Mouse (Mus musculus) spleen, adult 2 months (tissue): ENCODE results near the gene Crybb2. TPM values are rescaled to one million over a fixed set of nuclear protein-coding genes. Genes with fewer than 3 reads are reported as not detected.

Source experiments
- DNase-seq, 2 experiments: peaks; one replicate each; pipeline versions ENCODE4 v3.0.0 to v3.0.0-alpha.2; 2012 to 2021; ENCODE audit warnings: low spot score in 2 of 2, low read depth in 1 of 2
- H3K27ac ChIP-seq: fragments of 200-500 bp; 2 replicates; pipeline ENCODE4 v1.5.1; 2012; ENCODE audit warnings: low read length, inconsistent platforms; ENCODE audit not compliant: insufficient read depth
- H3K27me3 ChIP-seq: fragments of 200-500 bp; 2 replicates; pipeline ENCODE4 v1.6.1; 2012; ENCODE audit warnings: mild to moderate bottlenecking, moderate library complexity, low read length, inconsistent platforms; ENCODE audit not compliant: control insufficient read depth, insufficient read depth
- H3K36me3 ChIP-seq: fragments of 200-500 bp; 2 replicates; pipeline ENCODE4 v1.6.1; 2012; ENCODE audit warnings: mild to moderate bottlenecking, low read length, inconsistent platforms; ENCODE audit not compliant: control insufficient read depth, insufficient read depth
- H3K4me1 ChIP-seq: fragments of 200-500 bp; 2 replicates; pipeline ENCODE4 v1.6.1; 2011; ENCODE audit warnings: inconsistent platforms; ENCODE audit not compliant: control insufficient read depth, insufficient read depth, insufficient read length
- H3K4me3 ChIP-seq: fragments of 200-500 bp; 2 replicates; pipeline ENCODE4 v1.5.1; 2011; ENCODE audit warnings: mild to moderate bottlenecking, inconsistent platforms; ENCODE audit not compliant: insufficient read depth, insufficient read length; ENCODE audit errors: extremely low read depth
- CTCF ChIP-seq: fragments of 200-500 bp; IDR thresholded peaks from 2 replicates; pipeline ENCODE4 v1.5.1; 2011; ENCODE audit warnings: mild to moderate bottlenecking, inconsistent platforms; ENCODE audit not compliant: insufficient read depth, insufficient read length, insufficient replicate concordance; ENCODE audit errors: extremely low read depth
- POLR2A ChIP-seq: fragments of 200-500 bp; IDR thresholded peaks from 2 replicates; pipeline ENCODE4 v1.6.1; 2011; ENCODE audit warnings: low read depth, low read length, inconsistent platforms
- WGBS: fragments of 180-500 bp; shearing (Covaris S2); methylation state at CpG from one replicate; pipeline ENCODE4 v1.1.7; 2018; 5-methylcytosine and 5-hydroxymethylcytosine counted together
- polyA plus RNA-seq: library from polyadenylated mRNA; depleted of rRNA; stranded (reverse); fragments of >200 nt; gene quantifications from 2 replicates; pipeline ENCODE4 v1.2.3, GENCODE M21; 2012

Gene Crybb2
- polyA plus RNA-seq, 1 experiment: not detected

- Histone ChIP-seq H3K36me3 (no peaks in the 10 kb centered on the region), H3K4me1 (no peaks in the 10 kb centered on the region), H3K27me3 (no peaks in the 10 kb centered on the region), H3K27ac (no peak overlapping the region), H3K4me3 (no peak overlapping the region)
- WGBS: 89% methylated on average over 9 of the region's 9 CpGs
- no peak for TF ChIP-seq CTCF
- TF ChIP-seq POLR2A: no peak
- no peak for DNase-seq
These were observed 35.1 kb upstream of the Crybb2 start for GRCm38 (mm10) chr5:113105035-113105434.

- no peak for TF ChIP-seq POLR2A
- no peak for TF ChIP-seq CTCF
- no peak overlapping the region for H3K4me3 ChIP-seq
- no peaks in the 10 kb centered on the region for H3K36me3 ChIP-seq
- no peaks in the 10 kb centered on the region for H3K4me1 ChIP-seq
- no peaks in the 10 kb centered on the region for H3K27me3 ChIP-seq
- no peak overlapping the region for H3K27ac ChIP-seq
- no peak for DNase-seq
- WGBS: 94% methylated on average over 7 of the region's 7 CpGs
These were observed 32.5 kb upstream of the Crybb2 start for GRCm38 (mm10) chr5:113102455-113102854.

GRCm38 (mm10) chr5:113101457-113101856 is 31.5 kb upstream of the Crybb2 start:
- Histone ChIP-seq H3K4me1 (no peaks in the 10 kb centered on the region), H3K27me3 (no peaks in the 10 kb centered on the region), H3K36me3 (no peaks in the 10 kb centered on the region), H3K4me3 (no peak overlapping the region), H3K27ac (no peak overlapping the region)
- 87% methylated on average over 10 of the region's 10 CpGs for WGBS
- TF ChIP-seq POLR2A (no peak), CTCF (no peak)
- DNase-seq: no peak

GRCm38 (mm10) chr5:113100422-113100821 is 30.5 kb upstream of the Crybb2 start:
- Histone ChIP-seq H3K4me1 (no peaks in the 10 kb centered on the region), H3K36me3 (no peaks in the 10 kb centered on the region), H3K4me3 (no peak overlapping the region), H3K27me3 (no peaks in the 10 kb centered on the region), H3K27ac (no peak overlapping the region)
- no peak for DNase-seq
- TF ChIP-seq CTCF (no peak), POLR2A (no peak)
- 90% methylated on average over 11 of the region's 11 CpGs for WGBS

- WGBS: 56% methylated on average over 1 of the region's 1 CpGs
- no peak for TF ChIP-seq POLR2A
- peak; percentile 100 for TF ChIP-seq CTCF
- Histone ChIP-seq H3K27ac (no peak overlapping the region), H3K4me1 (no peaks in the 10 kb centered on the region), H3K27me3 (no peaks in the 10 kb centered on the region), H3K36me3 (no peaks in the 10 kb centered on the region), H3K4me3 (no peak overlapping the region)
- DNase-seq: peak; percentile 29 to 77
These were observed 29.6 kb upstream of the Crybb2 start for GRCm38 (mm10) chr5:113099546-113099945.

- H3K4me3 ChIP-seq: no peak overlapping the region
- TF ChIP-seq POLR2A: no peak
- no peak for TF ChIP-seq CTCF
- WGBS: 97% methylated on average over 17 of the region's 17 CpGs
- H3K27ac ChIP-seq: no peak overlapping the region
- no peak for DNase-seq
- no peaks in the 10 kb centered on the region for H3K4me1 ChIP-seq
- no peaks in the 10 kb centered on the region for H3K27me3 ChIP-seq
- no peaks in the 10 kb centered on the region for H3K36me3 ChIP-seq
These were observed 27.6 kb upstream of the Crybb2 start for GRCm38 (mm10) chr5:113097551-113097950.

GRCm38 (mm10) chr5:113095456-113095855 is 25.5 kb upstream of the Crybb2 start:
- no peak for TF ChIP-seq CTCF
- TF ChIP-seq POLR2A: no peak
- Histone ChIP-seq H3K27me3 (no peaks in the 10 kb centered on the region), H3K4me1 (no peaks in the 10 kb centered on the region), H3K27ac (no peak overlapping the region), H3K4me3 (no peak overlapping the region), H3K36me3 (no peaks in the 10 kb centered on the region)
- no peak for DNase-seq
- 94% methylated on average over 18 of the region's 18 CpGs for WGBS

- WGBS: 85% methylated on average over 7 of the region's 7 CpGs
- H3K27me3 ChIP-seq: no peaks in the 10 kb centered on the region
- no peak overlapping the region for H3K4me3 ChIP-seq
- TF ChIP-seq CTCF: no peak
- no peak for TF ChIP-seq POLR2A
- no peaks in the 10 kb centered on the region for H3K36me3 ChIP-seq
- H3K27ac ChIP-seq: no peak overlapping the region
- no peaks in the 10 kb centered on the region for H3K4me1 ChIP-seq
- no peak for DNase-seq
These were observed 22.5 kb upstream of the Crybb2 start for GRCm38 (mm10) chr5:113092406-113092805.
